Mouse (Mus musculus) hindbrain, embryonic 10.5 days (tissue): Measurements from ENCODE around the gene Tas2r143. TPM values are rescaled to one million over a fixed set of nuclear protein-coding genes. Genes with fewer than 3 reads are reported as not detected.

ENCODE experiments used
- DNase-seq: peaks from one replicate; pipeline ENCODE4 v3.0.0-alpha.2; 2017; ENCODE audit warnings: low spot score
- H3K27ac ChIP-seq: fragments of 300-500 bp; sonication (generic); 2 replicates; pipeline ENCODE4 v1.5.1; 2016; ENCODE audit warnings: mild to moderate bottlenecking, moderate library complexity
- H3K27me3 ChIP-seq: fragments of 300-500 bp; sonication (generic); 2 replicates; pipeline ENCODE4 v1.6.1; 2016; ENCODE audit warnings: mild to moderate bottlenecking; ENCODE audit not compliant: poor library complexity, insufficient read depth, severe bottlenecking
- H3K36me3 ChIP-seq: fragments of 300-500 bp; sonication (generic); 2 replicates; pipeline ENCODE4 v1.6.1; 2016; ENCODE audit warnings: mild to moderate bottlenecking, moderate library complexity
- H3K4me1 ChIP-seq: fragments of 300-500 bp; sonication (generic); replicated peaks from 2 replicates; pipeline ENCODE4 v1.6.1; 2016; ENCODE audit warnings: mild to moderate bottlenecking
- H3K4me3 ChIP-seq: fragments of 300-500 bp; sonication (generic); 2 replicates; pipeline ENCODE4 v1.5.1; 2016; ENCODE audit warnings: mild to moderate bottlenecking, moderate library complexity
- H3K9me3 ChIP-seq: fragments of 300-500 bp; sonication (generic); 2 replicates; pipeline ENCODE4 v1.6.1; 2016; ENCODE audit warnings: mild to moderate bottlenecking, moderate library complexity
- WGBS: fragments of 180-500 bp; shearing (Covaris S2); methylation state at CpG from one replicate; pipeline ENCODE4 v1.1.7; 2016; 5-methylcytosine and 5-hydroxymethylcytosine counted together
- polyA plus RNA-seq: library from polyadenylated mRNA; unstranded; fragments of >200 nt; fragmentation: Nextera tagmentation; extraction: Ambion mirVana; gene quantifications from 2 replicates; pipeline ENCODE4 v1.2.1, GENCODE M21; 2016

Tas2r143 gene
- polyA plus RNA-seq, 1 experiment from 2014 or later: not detected

- Histone ChIP-seq H3K4me3 (no peak overlapping the region), H3K27me3 (0 out of 2 replicates have a peak, but pooled peaks cover 4% of the 10 kb centered on the region), H3K36me3 (no peaks in the 10 kb centered on the region), H3K9me3 (no peaks in the 10 kb centered on the region), H3K4me1 (peaks cover 14% of the 10 kb centered on the region; the same call in 1 of the 2 replicates), H3K27ac (no peak overlapping the region)
- 90% methylated on average over 5 of the region's 5 CpGs for WGBS
- no peak for DNase-seq
Observed at GRCm38 (mm10) chr6:42383360-42383759, 16.7 kb upstream of the Tas2r143 start.

- H3K36me3 ChIP-seq: no peaks in the 10 kb centered on the region
- no peak overlapping the region for H3K4me3 ChIP-seq
- H3K4me1 ChIP-seq: peaks cover 12% of the 10 kb centered on the region; the same call in 1 of the 2 replicates
- H3K27ac ChIP-seq: no peak overlapping the region
- no peaks in the 10 kb centered on the region for H3K27me3 ChIP-seq
- no peak for DNase-seq
- no peaks in the 10 kb centered on the region for H3K9me3 ChIP-seq
- 81% methylated on average over 4 of the region's 4 CpGs for WGBS
Observed at GRCm38 (mm10) chr6:42385635-42386034, 14.4 kb upstream of the Tas2r143 start.

- no peak for DNase-seq
- Histone ChIP-seq H3K4me1 (no peaks in the 10 kb centered on the region), H3K27me3 (no peaks in the 10 kb centered on the region), H3K27ac (no peak overlapping the region), H3K9me3 (no peaks in the 10 kb centered on the region), H3K36me3 (no peaks in the 10 kb centered on the region), H3K4me3 (no peak overlapping the region)
- WGBS: 52% methylated on average over 2 of the region's 2 CpGs
Observed at GRCm38 (mm10) chr6:42391796-42392330, 8.2 kb upstream of the Tas2r143 start.

- DNase-seq: no peak
- Histone ChIP-seq H3K36me3 (no peaks in the 10 kb centered on the region), H3K27ac (no peak overlapping the region), H3K4me3 (no peak overlapping the region), H3K27me3 (no peaks in the 10 kb centered on the region), H3K4me1 (no peaks in the 10 kb centered on the region), H3K9me3 (no peaks in the 10 kb centered on the region)
- 84% methylated on average over 9 of the region's 9 CpGs for WGBS
Observed at GRCm38 (mm10) chr6:42395960-42396809, 3.9 kb upstream of the Tas2r143 start.

- Histone ChIP-seq H3K4me1 (no peaks in the 10 kb centered on the region), H3K27ac (no peak overlapping the region)
- 82% methylated on average over 3 of the region's 3 CpGs for WGBS
Observed at GRCm38 (mm10) chr6:42397041-42397657, 2.9 kb upstream of the Tas2r143 start.

GRCm38 (mm10) chr6:42398285-42398684, 1.8 kb upstream of the Tas2r143 start:
- no peak overlapping the region for H3K4me3 ChIP-seq
- H3K36me3 ChIP-seq: no peaks in the 10 kb centered on the region
- no peaks in the 10 kb centered on the region for H3K27me3 ChIP-seq
- H3K27ac ChIP-seq: no peak overlapping the region
- WGBS: 92% methylated on average over 3 of the region's 3 CpGs
- DNase-seq: no peak
- no peaks in the 10 kb centered on the region for H3K4me1 ChIP-seq
- no peaks in the 10 kb centered on the region for H3K9me3 ChIP-seq

More at GRCm38 (mm10) chr6:42397041-42397657, 2.9 kb upstream of the Tas2r143 start:
- Histone ChIP-seq H3K9me3 (no peaks in the 10 kb centered on the region), H3K27me3 (no peaks in the 10 kb centered on the region), H3K36me3 (no peaks in the 10 kb centered on the region), H3K4me3 (no peak overlapping the region)
- no peak for DNase-seq

- 96% methylated on average over 1 of the region's 1 CpGs for WGBS
- Histone ChIP-seq H3K4me1 (no peaks in the 10 kb centered on the region), H3K9me3 (no peaks in the 10 kb centered on the region), H3K36me3 (no peaks in the 10 kb centered on the region), H3K27ac (no peak overlapping the region), H3K27me3 (no peaks in the 10 kb centered on the region), H3K4me3 (no peak overlapping the region)
- no peak for DNase-seq
Observed at GRCm38 (mm10) chr6:42398998-42399397, 1.0 kb upstream of the Tas2r143 start.

- WGBS: 86% methylated on average over 2 of the region's 2 CpGs
- Histone ChIP-seq H3K36me3 (no peaks in the 10 kb centered on the region), H3K4me3 (no peak within 1 kb of the TSS)
Observed at GRCm38 (mm10) chr6:42405134-42405533, 5.1 kb downstream of the Tas2r143 start, which contains the start of gene Tas2r135. Gene Tas2r135 (plus strand): TSS chr6:42405434.

GRCm38 (mm10) chr6:42419443-42419842, 19.4 kb downstream of the Tas2r143 start:
- WGBS: 90% methylated on average over 2 of the region's 2 CpGs
- H3K4me1 ChIP-seq: no peaks in the 10 kb centered on the region

More at GRCm38 (mm10) chr6:42405134-42405533, 5.1 kb downstream of the Tas2r143 start, which contains the start of gene Tas2r135:
- H3K27me3 ChIP-seq: no peaks in the 10 kb centered on the region
- H3K9me3 ChIP-seq: no peaks in the 10 kb centered on the region
- H3K27ac ChIP-seq: no peak within 1 kb of the TSS
- no peak for DNase-seq
- H3K4me1 ChIP-seq: 0 out of 2 replicates have a peak, but pooled peaks cover 5% of the 10 kb centered on the region

GRCm38 (mm10) chr6:42421439-42421838, 21.4 kb downstream of the Tas2r143 start:
- Histone ChIP-seq H3K27me3 (no peaks in the 10 kb centered on the region), H3K36me3 (no peaks in the 10 kb centered on the region), H3K27ac (no peak overlapping the region), H3K4me3 (no peak overlapping the region), H3K4me1 (no peaks in the 10 kb centered on the region), H3K9me3 (no peaks in the 10 kb centered on the region)
- 67% methylated on average over 2 of the region's 2 CpGs for WGBS
- DNase-seq: no peak

More at GRCm38 (mm10) chr6:42419443-42419842, 19.4 kb downstream of the Tas2r143 start:
- Histone ChIP-seq H3K27ac (no peak overlapping the region), H3K4me3 (no peak overlapping the region), H3K9me3 (no peaks in the 10 kb centered on the region), H3K36me3 (no peaks in the 10 kb centered on the region), H3K27me3 (no peaks in the 10 kb centered on the region)
- no peak for DNase-seq

- 93% methylated on average over 3 of the region's 3 CpGs for WGBS
- DNase-seq: no peak
- Histone ChIP-seq H3K27me3 (no peaks in the 10 kb centered on the region), H3K36me3 (no peaks in the 10 kb centered on the region), H3K4me1 (no peaks in the 10 kb centered on the region), H3K27ac (no peak overlapping the region), H3K9me3 (no peaks in the 10 kb centered on the region), H3K4me3 (no peak overlapping the region)
Observed at GRCm38 (mm10) chr6:42424472-42424871, 24.4 kb downstream of the Tas2r143 start.

GRCm38 (mm10) chr6:42426337-42426736, 26.3 kb downstream of the Tas2r143 start:
- H3K4me3 ChIP-seq: no peak overlapping the region
- H3K27ac ChIP-seq: no peak overlapping the region
- 87% methylated on average over 4 of the region's 4 CpGs for WGBS
- DNase-seq: no peak
- H3K9me3 ChIP-seq: no peaks in the 10 kb centered on the region
- H3K36me3 ChIP-seq: no peaks in the 10 kb centered on the region
- no peaks in the 10 kb centered on the region for H3K27me3 ChIP-seq
- H3K4me1 ChIP-seq: no peaks in the 10 kb centered on the region

- H3K27me3 ChIP-seq: no peaks in the 10 kb centered on the region
- no peak overlapping the region for H3K27ac ChIP-seq
- H3K4me1 ChIP-seq: no peaks in the 10 kb centered on the region
- no peak for DNase-seq
- H3K36me3 ChIP-seq: no peaks in the 10 kb centered on the region
- H3K9me3 ChIP-seq: no peaks in the 10 kb centered on the region
- WGBS: 67% methylated on average over 2 of the region's 2 CpGs
- H3K4me3 ChIP-seq: no peak overlapping the region
Observed at GRCm38 (mm10) chr6:42433554-42433953, 33.5 kb downstream of the Tas2r143 start.
